Mouse (Mus musculus): ENCODE measurements at regions not wholly inside any gene's neighbourhood (a gene's known extent, or its start where the extent isn't known, plus 50 kb on each side); places are given as distances from the start of the nearest gene placed in this dataset.

- Histone ChIP-seq H3K4me1 (replicated peaks) (no peaks in the 10 kb centered on the region), H3K9ac (no peak overlapping the region), H3K4me2 (no peak overlapping the region), H3K27me3 (no peaks in the 10 kb centered on the region), H3K27ac (replicated peaks) (no peak overlapping the region), H3K9me3 (no peaks in the 10 kb centered on the region), H3K4me3 (no peak overlapping the region), H3K36me3 (no peaks in the 10 kb centered on the region)
- peak; percentile 86; the same call in 1 of the 2 replicates for ATAC-seq (ENCODE audit: low FRiP score, low read depth)
- 10% methylated on average over 2 of the region's 2 CpGs for WGBS
Observed at GRCm38 (mm10) chr17:83001567-83001966, 213.5 kb upstream of the Pkdcc start.

GRCm38 (mm10) chr17:83010845-83011244, 204.2 kb upstream of the Pkdcc start:
- H3K4me1 ChIP-seq (replicated peaks) = no peaks in the 10 kb centered on the region
- no peak for ATAC-seq (ENCODE audit: low FRiP score, low read depth)
- no peak overlapping the region for H3K4me2 ChIP-seq
- no peaks in the 10 kb centered on the region for H3K27me3 ChIP-seq
- no peaks in the 10 kb centered on the region for H3K9me3 ChIP-seq
- 86% methylated on average over 1 of the region's 1 CpGs for WGBS
- no peak overlapping the region for H3K4me3 ChIP-seq
- no peak overlapping the region for H3K27ac ChIP-seq (replicated peaks)
- H3K9ac ChIP-seq = no peak overlapping the region
- no peaks in the 10 kb centered on the region for H3K36me3 ChIP-seq

GRCm38 (mm10) chr17:83015656-83016055, 199.4 kb upstream of the Pkdcc start:
- no peak overlapping the region for H3K4me3 ChIP-seq
- ATAC-seq (ENCODE audit: low FRiP score, low read depth) = no peak
- no peak overlapping the region for H3K4me2 ChIP-seq
- no peaks in the 10 kb centered on the region for H3K36me3 ChIP-seq
- no peaks in the 10 kb centered on the region for H3K27me3 ChIP-seq
- no peak overlapping the region for H3K9ac ChIP-seq
- H3K9me3 ChIP-seq = no peaks in the 10 kb centered on the region
- 0 out of 2 replicates have a peak, but pooled peaks cover 5% of the 10 kb centered on the region for H3K4me1 ChIP-seq (replicated peaks)
- H3K27ac ChIP-seq (replicated peaks) = no peak overlapping the region
- WGBS = 71% methylated on average over 2 of the region's 2 CpGs

- H3K9me3 ChIP-seq = no peaks in the 10 kb centered on the region
- ATAC-seq (ENCODE audit: low FRiP score, low read depth) = no peak
- H3K4me3 ChIP-seq = no peak overlapping the region
- H3K9ac ChIP-seq = no peak overlapping the region
- 0 out of 2 replicates have a peak, but pooled peaks cover 5% of the 10 kb centered on the region for H3K4me1 ChIP-seq (replicated peaks)
- H3K27ac ChIP-seq (replicated peaks) = no peak overlapping the region
- H3K4me2 ChIP-seq = no peak overlapping the region
- WGBS = 95% methylated on average over 5 of the region's 5 CpGs
- no peaks in the 10 kb centered on the region for H3K27me3 ChIP-seq
- H3K36me3 ChIP-seq = no peaks in the 10 kb centered on the region
Observed at GRCm38 (mm10) chr17:83016936-83017335, 198.2 kb upstream of the Pkdcc start.

- Histone ChIP-seq H3K27ac (replicated peaks) (no peak overlapping the region), H3K9me3 (no peaks in the 10 kb centered on the region), H3K4me3 (no peak overlapping the region), H3K27me3 (no peaks in the 10 kb centered on the region), H3K9ac (no peak overlapping the region), H3K4me2 (no peak overlapping the region), H3K4me1 (replicated peaks) (0 out of 2 replicates have a peak, but pooled peaks cover 5% of the 10 kb centered on the region), H3K36me3 (no peaks in the 10 kb centered on the region)
- no peak for ATAC-seq (ENCODE audit: low FRiP score, low read depth)
- WGBS = 70% methylated on average over 5 of the region's 5 CpGs
Observed at GRCm38 (mm10) chr17:83019267-83019666, 195.8 kb upstream of the Pkdcc start.

GRCm38 (mm10) chr17:83020576-83020975, 194.5 kb upstream of the Pkdcc start:
- Histone ChIP-seq H3K4me2 (no peak overlapping the region), H3K27ac (replicated peaks) (no peak overlapping the region), H3K4me1 (replicated peaks) (0 out of 2 replicates have a peak, but pooled peaks cover 5% of the 10 kb centered on the region), H3K27me3 (no peaks in the 10 kb centered on the region), H3K4me3 (no peak overlapping the region), H3K9me3 (no peaks in the 10 kb centered on the region), H3K9ac (no peak overlapping the region), H3K36me3 (no peaks in the 10 kb centered on the region)
- 64% methylated on average over 10 of the region's 10 CpGs for WGBS
- ATAC-seq (ENCODE audit: low FRiP score, low read depth) = no peak; the same call in 1 of the 2 replicates

GRCm38 (mm10) chr17:83025340-83025816, 189.7 kb upstream of the Pkdcc start:
- no peak overlapping the region for H3K27ac ChIP-seq (replicated peaks)
- H3K36me3 ChIP-seq = no peaks in the 10 kb centered on the region
- no peak overlapping the region for H3K4me2 ChIP-seq
- peak; percentile 61; the same call in 1 of the 2 replicates for ATAC-seq (ENCODE audit: low FRiP score, low read depth)
- 20% methylated on average over 5 of the region's 5 CpGs for WGBS
- no peaks in the 10 kb centered on the region for H3K27me3 ChIP-seq
- no peaks in the 10 kb centered on the region for H3K9me3 ChIP-seq
- H3K4me1 ChIP-seq (replicated peaks) = no peaks in the 10 kb centered on the region
- no peak overlapping the region for H3K4me3 ChIP-seq
- H3K9ac ChIP-seq = no peak overlapping the region

GRCm38 (mm10) chr17:83034914-83035573, 180.0 kb upstream of the Pkdcc start:
- Histone ChIP-seq H3K9me3 (no peaks in the 10 kb centered on the region), H3K4me3 (no peak overlapping the region), H3K27me3 (no peaks in the 10 kb centered on the region), H3K4me1 (replicated peaks) (0 out of 2 replicates have a peak, but pooled peaks cover 6% of the 10 kb centered on the region), H3K27ac (replicated peaks) (no peak overlapping the region; the same call in 1 of the 2 replicates), H3K4me2 (no peak overlapping the region), H3K36me3 (no peaks in the 10 kb centered on the region), H3K9ac (no peak overlapping the region)
- 55% methylated on average over 6 of the region's 6 CpGs for WGBS
- ATAC-seq (ENCODE audit: low FRiP score, low read depth) = no peak

GRCm38 (mm10) chr17:83035574-83035918, 179.5 kb upstream of the Pkdcc start:
- WGBS = 70% methylated on average over 5 of the region's 5 CpGs
- Histone ChIP-seq H3K4me2 (no peak overlapping the region), H3K27ac (replicated peaks) (no peak overlapping the region; the same call in 1 of the 2 replicates), H3K9ac (no peak overlapping the region), H3K27me3 (no peaks in the 10 kb centered on the region), H3K4me3 (no peak overlapping the region), H3K9me3 (no peaks in the 10 kb centered on the region), H3K4me1 (replicated peaks) (0 out of 2 replicates have a peak, but pooled peaks cover 6% of the 10 kb centered on the region), H3K36me3 (no peaks in the 10 kb centered on the region)
- ATAC-seq (ENCODE audit: low FRiP score, low read depth) = no peak

GRCm38 (mm10) chr17:83039563-83039962, 175.5 kb upstream of the Pkdcc start:
- no peak for ATAC-seq (ENCODE audit: low FRiP score, low read depth)
- Histone ChIP-seq H3K27me3 (no peaks in the 10 kb centered on the region), H3K9ac (no peak overlapping the region), H3K4me2 (no peak overlapping the region), H3K4me3 (no peak overlapping the region), H3K4me1 (replicated peaks) (0 out of 2 replicates have a peak, but pooled peaks cover 6% of the 10 kb centered on the region), H3K36me3 (no peaks in the 10 kb centered on the region), H3K9me3 (no peaks in the 10 kb centered on the region), H3K27ac (replicated peaks) (no peak overlapping the region)
- WGBS = 97% methylated on average over 3 of the region's 3 CpGs

GRCm38 (mm10) chr17:83044515-83044914, 170.6 kb upstream of the Pkdcc start:
- Histone ChIP-seq H3K27me3 (0 out of 2 replicates have a peak, but pooled peaks cover 3% of the 10 kb centered on the region), H3K4me1 (replicated peaks) (no peaks in the 10 kb centered on the region), H3K4me2 (no peak overlapping the region), H3K9me3 (no peaks in the 10 kb centered on the region), H3K36me3 (no peaks in the 10 kb centered on the region), H3K27ac (replicated peaks) (no peak overlapping the region), H3K4me3 (no peak overlapping the region), H3K9ac (no peak overlapping the region)
- no peak for ATAC-seq (ENCODE audit: low FRiP score, low read depth)
- 80% methylated on average over 6 of the region's 6 CpGs for WGBS

GRCm38 (mm10) chr17:83049972-83050535, 165.0 kb upstream of the Pkdcc start:
- Histone ChIP-seq H3K9ac (no peak overlapping the region), H3K4me1 (replicated peaks) (no peaks in the 10 kb centered on the region), H3K4me3 (no peak overlapping the region), H3K4me2 (no peak overlapping the region), H3K27me3 (0 out of 2 replicates have a peak, but pooled peaks cover 3% of the 10 kb centered on the region), H3K9me3 (no peaks in the 10 kb centered on the region), H3K27ac (replicated peaks) (no peak overlapping the region), H3K36me3 (no peaks in the 10 kb centered on the region)
- no peak for ATAC-seq (ENCODE audit: low FRiP score, low read depth)
- WGBS = 90% methylated on average over 13 of the region's 13 CpGs
